Mouse (Mus musculus) heart, embryonic 16.5 days (tissue): ENCODE data around the gene S100a5. TPM values are rescaled to one million over a fixed set of nuclear protein-coding genes. Genes with fewer than 3 reads are reported as not detected.
A peak's percentile ranks its signal among the peaks of the same experiment; 100 is the strongest.

Experiments used
- ATAC-seq: fragments of 200-750 bp; cut with Nextera tagmentation; replicated peaks from 2 replicates; pipeline ENCODE4 v1.8.0; 2017; ENCODE audit warnings: moderate number of reproducible peaks; ENCODE audit not compliant: insufficient read depth, low FRiP score; ENCODE audit errors: extremely low read depth
- H3K27ac ChIP-seq: fragments of 300-500 bp; sonication (generic); 2 replicates; pipeline ENCODE4 v1.5.1; 2014; ENCODE audit warnings: mild to moderate bottlenecking, low read length, control low read depth, moderate library complexity
- H3K27me3 ChIP-seq: fragments of 300-500 bp; sonication (generic); 2 replicates; pipeline ENCODE4 v1.6.1; 2014; ENCODE audit warnings: low read length, mixed read lengths; ENCODE audit not compliant: control insufficient read depth, insufficient read depth
- H3K36me3 ChIP-seq: fragments of 300-500 bp; sonication (generic); 2 replicates; pipeline ENCODE4 v1.6.1; 2014; ENCODE audit not compliant: control insufficient read depth, insufficient read depth
- H3K4me1 ChIP-seq: fragments of 300-500 bp; sonication (generic); 2 replicates; pipeline ENCODE4 v1.6.1; 2014; ENCODE audit warnings: low read length, mixed read lengths; ENCODE audit not compliant: control insufficient read depth, insufficient read depth
- H3K4me2 ChIP-seq: fragments of 300-500 bp; sonication (generic); 2 replicates; pipeline ENCODE4 v1.6.1; 2014; ENCODE audit warnings: low read depth, mild to moderate bottlenecking, control low read depth, low read length
- H3K4me3 ChIP-seq: fragments of 300-500 bp; sonication (generic); 2 replicates; pipeline ENCODE4 v1.5.1; 2014; ENCODE audit warnings: mild to moderate bottlenecking, control low read depth, low read length
- H3K9ac ChIP-seq: fragments of 300-500 bp; sonication (generic); 2 replicates; pipeline ENCODE4 v1.6.1; 2014; ENCODE audit warnings: low read length, control low read depth
- H3K9me3 ChIP-seq: fragments of 300-500 bp; sonication (generic); replicated peaks from 2 replicates; pipeline ENCODE4 v1.6.1; 2016; ENCODE audit warnings: low read length; ENCODE audit not compliant: control insufficient read depth
- WGBS: fragments of 180-500 bp; shearing (Covaris S2); extraction: QIAGEN DNeasy Blood & Tissue Kit; methylation state at CpG from one replicate; pipeline ENCODE4 v1.1.7; 2014; 5-methylcytosine and 5-hydroxymethylcytosine counted together
- polyA plus RNA-seq: library from polyadenylated mRNA; unstranded; fragments of >200 nt; fragmentation: Nextera tagmentation; extraction: Ambion mirVana; gene quantifications from 2 replicates; pipeline ENCODE4 v1.2.1, GENCODE M21; 2015

S100a5 gene
- polyA plus RNA-seq, 1 experiment from 2014 or later, result not detected

- no peak for ATAC-seq
- H3K9me3 ChIP-seq, result no peaks in the 10 kb centered on the region
- H3K4me2 ChIP-seq, result no peak overlapping the region
- no peaks in the 10 kb centered on the region for H3K36me3 ChIP-seq
- H3K9ac ChIP-seq, result no peak overlapping the region
- no peaks in the 10 kb centered on the region for H3K4me1 ChIP-seq
- no peak overlapping the region for H3K27ac ChIP-seq
- no peaks in the 10 kb centered on the region for H3K27me3 ChIP-seq
- no peak overlapping the region for H3K4me3 ChIP-seq
Measured at GRCm38 (mm10) chr3:90648981-90649380, 40.7 kb downstream of the S100a5 start.

- no peak overlapping the region for H3K4me2 ChIP-seq
- 82% methylated on average over 2 of the region's 2 CpGs for WGBS
- no peak overlapping the region for H3K9ac ChIP-seq
- no peak overlapping the region for H3K4me3 ChIP-seq
- ATAC-seq, result no peak
- no peaks in the 10 kb centered on the region for H3K27me3 ChIP-seq
- H3K36me3 ChIP-seq, result no peaks in the 10 kb centered on the region
- H3K27ac ChIP-seq, result no peak overlapping the region
- H3K9me3 ChIP-seq, result no peaks in the 10 kb centered on the region
- H3K4me1 ChIP-seq, result no peaks in the 10 kb centered on the region
Measured at GRCm38 (mm10) chr3:90649832-90650231, 41.5 kb downstream of the S100a5 start.

GRCm38 (mm10) chr3:90652878-90653508 is 44.7 kb downstream of the S100a5 start:
- WGBS, result 38% methylated on average over 5 of the region's 5 CpGs
- H3K27ac ChIP-seq, result no peak overlapping the region
- no peak overlapping the region for H3K9ac ChIP-seq
- H3K36me3 ChIP-seq, result no peaks in the 10 kb centered on the region
- no peaks in the 10 kb centered on the region for H3K4me1 ChIP-seq
- H3K4me2 ChIP-seq, result no peak overlapping the region
- H3K4me3 ChIP-seq, result no peak overlapping the region
- ATAC-seq, result 0 out of 2 replicates have a peak, but pooled peaks have one; percentile 23
- no peaks in the 10 kb centered on the region for H3K9me3 ChIP-seq
- H3K27me3 ChIP-seq, result no peaks in the 10 kb centered on the region

GRCm38 (mm10) chr3:90653717-90654116 is 45.4 kb downstream of the S100a5 start, which contains the start of gene S100a7a:
Gene S100a7a (plus strand): TSS chr3:90654017.
- Histone ChIP-seq H3K27me3 (no peaks in the 10 kb centered on the region), H3K4me1 (no peaks in the 10 kb centered on the region)

GRCm38 (mm10) chr3:90657405-90657804 is 49.1 kb downstream of the S100a5 start:
- H3K27me3 ChIP-seq, result no peaks in the 10 kb centered on the region
- no peak overlapping the region for H3K4me2 ChIP-seq
- H3K4me3 ChIP-seq, result no peak overlapping the region
- H3K9me3 ChIP-seq, result no peaks in the 10 kb centered on the region
- no peak overlapping the region for H3K27ac ChIP-seq
- no peak overlapping the region for H3K9ac ChIP-seq
- H3K36me3 ChIP-seq, result no peaks in the 10 kb centered on the region
- no peak for ATAC-seq
- 68% methylated on average over 4 of the region's 4 CpGs for WGBS
- H3K4me1 ChIP-seq, result no peaks in the 10 kb centered on the region

More at GRCm38 (mm10) chr3:90653717-90654116, 45.4 kb downstream of the S100a5 start, which contains the start of gene S100a7a:
- ATAC-seq, result no peak
- no peaks in the 10 kb centered on the region for H3K9me3 ChIP-seq
- no peak within 1 kb of the TSS for H3K27ac ChIP-seq
- H3K9ac ChIP-seq, result no peak within 1 kb of the TSS
- no peak within 1 kb of the TSS for H3K4me2 ChIP-seq
- H3K4me3 ChIP-seq, result no peak within 1 kb of the TSS
- H3K36me3 ChIP-seq, result no peaks in the 10 kb centered on the region

GRCm38 (mm10) chr3:90659364-90660044 is 51.2 kb downstream of the S100a5 start:
- H3K27me3 ChIP-seq, result no peaks in the 10 kb centered on the region
- H3K36me3 ChIP-seq, result no peaks in the 10 kb centered on the region
- no peaks in the 10 kb centered on the region for H3K9me3 ChIP-seq
- H3K27ac ChIP-seq, result no peak overlapping the region
- no peak overlapping the region for H3K4me2 ChIP-seq
- no peaks in the 10 kb centered on the region for H3K4me1 ChIP-seq
- H3K9ac ChIP-seq, result no peak overlapping the region
- H3K4me3 ChIP-seq, result no peak overlapping the region
- no peak for ATAC-seq

Other genes starting within 250 kb of the S100a5 start
- gene Slc27a3, start 218.6 kb upstream of the S100a5 start, polyA plus RNA-seq, result 5.6 and 6.7 TPM in 2 replicates
- 18.4 and 19.8 TPM in 2 replicates for gene Ints3, start 174.9 kb upstream of the S100a5 start, polyA plus RNA-seq
- 11.3 and 13.0 TPM in 2 replicates for gene Npr1, start 142.7 kb upstream of the S100a5 start, polyA plus RNA-seq
- 103 and 104 TPM in 2 replicates for gene Ilf2, start 132.4 kb upstream of the S100a5 start, polyA plus RNA-seq
- 76.1 and 88.9 TPM in 2 replicates for gene Snapin, start 117.5 kb upstream of the S100a5 start, polyA plus RNA-seq
- gene Chtop, start 99.0 kb upstream of the S100a5 start, polyA plus RNA-seq, result 95.6 and 98.2 TPM in 2 replicates
- 348 and 352 TPM in 2 replicates for gene S100a1, start 94.1 kb upstream of the S100a5 start, polyA plus RNA-seq
- 84.4 and 88.6 TPM in 2 replicates for gene S100a13, start 94.1 kb upstream of the S100a5 start, polyA plus RNA-seq
- 5.7 and 7.3 TPM in 2 replicates for gene S100a14, start 81.7 kb upstream of the S100a5 start, polyA plus RNA-seq
- 96.5 and 110 TPM in 2 replicates for gene S100a16, start 71.3 kb upstream of the S100a5 start, polyA plus RNA-seq
- gene S100a3, start 47.9 kb upstream of the S100a5 start, polyA plus RNA-seq, result 1.4 and 3.8 TPM in 2 replicates
- gene S100a2, start 18.3 kb upstream of the S100a5 start, polyA plus RNA-seq, result not detected in 2 replicates
- not detected in 2 replicates for gene Gm42674, start 6.6 kb upstream of the S100a5 start, polyA plus RNA-seq
- gene S100a4, start 4.8 kb upstream of the S100a5 start, polyA plus RNA-seq, result 5.8 and 11.8 TPM in 2 replicates
- 56.9 and 61.6 TPM in 2 replicates for gene S100a6, start 4.4 kb downstream of the S100a5 start, polyA plus RNA-seq
- 0.14 TPM in 1 of 2 replicates, not detected in the other for gene S100a7a, start 45.5 kb downstream of the S100a5 start, polyA plus RNA-seq
- gene S100a8, start 60.5 kb downstream of the S100a5 start, polyA plus RNA-seq, result 16.3 and 22.3 TPM in 2 replicates
- gene S100a9, start 87.2 kb downstream of the S100a5 start, polyA plus RNA-seq, result 11.5 and 16.9 TPM in 2 replicates
- gene Pglyrp4, start 118.4 kb downstream of the S100a5 start, polyA plus RNA-seq, result not detected in 2 replicates
- not detected in 2 replicates for gene Gm5849, start 169.4 kb downstream of the S100a5 start, polyA plus RNA-seq